Mouse (Mus musculus) activated CD4-positive, CD25-positive, alpha-beta regulatory T cell, adult 9 weeks (primary cell): ENCODE results near the gene Gm27021. TPM values are rescaled to one million over a fixed set of nuclear protein-coding genes. Genes with fewer than 3 reads are reported as not detected.

Source experiments
- polyA plus RNA-seq: library from polyadenylated mRNA; unstranded; fragments of 100-300 nt; shearing (Covaris generic); gene quantifications from one replicate; pipeline ENCODE4 v1.2.1, GENCODE M21; 2017

The Gm27021 gene
- polyA plus RNA-seq: not detected

DNA sequence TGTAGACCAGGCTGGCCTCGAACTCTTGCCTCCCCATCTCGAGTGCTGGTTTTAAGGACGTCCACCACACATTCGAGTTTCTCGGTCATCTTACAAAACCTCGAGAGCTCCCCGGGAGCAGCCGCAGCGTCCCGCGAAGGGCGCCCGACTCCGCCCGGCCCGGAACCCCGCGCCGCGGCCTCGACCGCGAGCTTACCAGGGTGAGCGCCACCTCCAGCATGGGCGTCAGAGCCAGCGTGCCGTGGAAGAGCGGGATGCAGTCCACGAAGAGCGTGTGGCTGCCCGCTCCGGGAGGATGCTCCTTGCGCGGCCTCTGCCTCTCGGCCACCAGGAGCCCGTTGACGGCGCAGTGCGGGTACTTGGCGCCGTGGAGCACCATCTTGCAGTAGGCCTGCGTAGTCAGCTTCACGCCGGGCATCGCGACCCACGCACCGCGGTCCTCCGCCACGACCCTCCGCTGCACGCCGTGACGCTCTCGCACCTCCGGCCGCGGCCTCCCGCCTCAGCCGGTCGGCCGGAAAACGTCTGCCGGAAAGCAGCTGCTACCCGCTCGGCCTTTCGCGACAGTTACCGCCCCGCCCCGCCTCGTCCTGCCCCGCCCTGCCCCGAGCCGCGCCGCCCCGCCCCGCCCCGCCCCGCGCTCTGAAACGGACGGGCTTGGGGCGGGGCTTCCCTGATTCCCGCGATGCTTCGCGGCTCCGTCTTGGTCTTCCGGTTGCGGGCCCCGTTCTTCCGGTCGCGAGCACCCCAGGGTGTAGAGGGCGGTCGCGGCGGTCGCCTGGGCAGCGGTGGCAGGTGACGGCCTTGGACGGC lies at the start of gene Gm27021, which contains the start of gene Cox4i1:
TSS of gene Gm27021 (minus strand) at position 519 of the 813 bp plus-strand sequence.
TSS of gene Cox4i1 (plus strand) at position 662 of the 813 bp plus-strand sequence.

DNA sequence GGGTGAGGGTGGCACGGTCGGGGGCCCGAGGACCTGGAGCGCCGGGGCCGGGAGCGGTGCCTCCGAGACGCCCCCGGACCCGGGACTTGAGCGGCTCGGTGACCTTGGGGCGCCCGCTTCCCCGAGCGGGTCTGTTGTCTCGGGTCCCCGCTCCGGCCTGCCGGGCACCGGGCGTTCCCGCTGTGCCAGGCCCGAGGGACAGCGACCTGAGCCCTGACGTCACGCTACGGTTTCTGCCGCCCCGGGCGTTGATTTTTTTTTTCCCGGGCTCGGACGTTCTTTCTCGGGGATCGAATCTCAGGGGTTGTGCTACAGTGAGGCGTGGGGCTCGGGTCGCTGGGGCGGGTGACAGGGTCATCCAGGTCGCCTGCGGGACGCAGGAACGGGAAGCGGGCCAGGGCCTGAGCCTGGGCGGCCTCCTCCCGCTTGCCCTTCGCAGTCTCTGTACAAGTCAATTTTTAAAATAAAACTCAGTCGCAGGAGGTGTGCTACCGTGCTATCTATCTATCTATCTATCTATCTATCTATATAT lies 561 bp upstream of the Gm27021 start, which contains the start of gene Emc8:
TSS of gene Emc8 (minus strand) at position 200 of the 532 bp plus-strand sequence.

DNA sequence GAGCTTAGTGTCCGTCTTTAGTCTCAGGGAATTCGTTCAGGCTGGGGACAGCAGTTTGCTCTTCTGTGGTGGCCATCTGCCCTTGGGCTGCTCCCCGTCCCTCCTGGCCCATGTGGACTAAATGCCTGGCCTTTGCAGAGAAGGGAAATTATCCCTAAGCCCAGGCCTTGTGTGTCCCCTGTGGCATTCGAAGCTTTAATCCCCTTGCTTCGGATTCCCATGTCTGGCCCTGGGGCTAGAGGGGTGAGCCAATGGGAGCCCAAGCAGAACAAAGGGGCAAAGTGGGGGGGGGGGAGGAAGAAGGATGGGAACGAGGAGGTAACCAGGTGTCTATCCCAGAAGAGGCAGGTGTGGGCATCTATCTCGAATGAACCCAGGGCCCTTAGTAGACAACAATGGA lies 20.3 kb downstream of the Gm27021 start, which contains the start of gene 1190005I06Rik:
TSS of gene 1190005I06Rik (minus strand) at position 101 of the 400 bp plus-strand sequence.

DNA sequence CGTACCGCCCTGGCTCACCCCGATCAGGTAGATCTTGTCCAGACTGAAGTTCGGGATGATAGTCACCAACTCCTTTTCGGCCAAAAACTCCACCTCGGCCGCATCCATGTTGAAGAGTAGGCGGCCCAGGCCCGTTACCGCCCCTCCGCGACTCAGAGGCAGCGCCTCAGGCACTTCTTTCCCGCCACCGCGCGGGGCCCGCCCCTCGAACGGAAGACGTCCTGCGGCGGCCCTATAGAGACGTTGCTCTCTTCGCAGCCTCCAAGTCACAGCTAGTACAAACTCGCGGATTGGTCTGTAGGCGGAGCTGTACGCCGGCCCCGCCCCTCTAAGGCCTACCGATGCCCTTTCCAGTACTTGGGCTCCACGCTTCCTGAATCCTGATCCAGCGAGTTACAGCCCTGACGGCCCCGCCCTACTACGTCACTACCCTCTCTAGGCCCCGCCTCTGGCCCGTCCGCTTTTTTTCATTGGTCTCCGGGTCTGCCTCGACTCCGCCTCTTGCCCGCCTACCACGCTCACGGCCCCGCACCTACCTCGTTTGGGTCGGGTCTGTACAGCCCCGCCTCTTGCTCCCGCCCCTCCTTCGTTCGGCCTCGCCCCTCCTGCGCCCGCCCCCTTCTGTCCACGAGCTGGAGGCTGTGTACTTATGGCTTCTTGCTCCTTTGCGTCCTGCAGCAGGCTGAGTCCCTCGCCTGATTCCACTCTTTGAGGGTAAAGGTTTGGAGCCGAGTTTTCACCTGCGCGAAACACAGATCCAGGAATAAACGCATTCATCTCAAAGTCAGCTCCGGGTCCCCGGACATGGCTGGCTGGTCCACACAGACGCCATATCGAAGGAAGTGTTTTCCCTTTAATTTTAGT lies 78.7 kb downstream of the Gm27021 start, which contains the start of gene Gins2:
TSS of gene Gins2 (minus strand) at position 397 of the 864 bp plus-strand sequence.

Other genes starting within 250 kb of the Gm27021 start
- 16.3 TPM for gene Gins2, start 78.8 kb downstream of the Gm27021 start, polyA plus RNA-seq
- gene 1190005I06Rik, start 20.4 kb downstream of the Gm27021 start, polyA plus RNA-seq: 0.54 TPM
- gene Cox4i1, start 143 bp upstream of the Gm27021 start, polyA plus RNA-seq: 868 TPM
- 56.0 TPM for gene Emc8, start 494 bp upstream of the Gm27021 start, polyA plus RNA-seq
- 61.0 TPM for gene Irf8, start 68.3 kb upstream of the Gm27021 start, polyA plus RNA-seq